Mouse (Mus musculus): ENCODE measurements around the gene Krtap1-3. TPM values are rescaled to one million over a fixed set of nuclear protein-coding genes. Genes with fewer than 3 reads are reported as not detected.

The Krtap1-3 gene
- total RNA-seq, 1 experiment from 2014 or later: not detected

DNA sequence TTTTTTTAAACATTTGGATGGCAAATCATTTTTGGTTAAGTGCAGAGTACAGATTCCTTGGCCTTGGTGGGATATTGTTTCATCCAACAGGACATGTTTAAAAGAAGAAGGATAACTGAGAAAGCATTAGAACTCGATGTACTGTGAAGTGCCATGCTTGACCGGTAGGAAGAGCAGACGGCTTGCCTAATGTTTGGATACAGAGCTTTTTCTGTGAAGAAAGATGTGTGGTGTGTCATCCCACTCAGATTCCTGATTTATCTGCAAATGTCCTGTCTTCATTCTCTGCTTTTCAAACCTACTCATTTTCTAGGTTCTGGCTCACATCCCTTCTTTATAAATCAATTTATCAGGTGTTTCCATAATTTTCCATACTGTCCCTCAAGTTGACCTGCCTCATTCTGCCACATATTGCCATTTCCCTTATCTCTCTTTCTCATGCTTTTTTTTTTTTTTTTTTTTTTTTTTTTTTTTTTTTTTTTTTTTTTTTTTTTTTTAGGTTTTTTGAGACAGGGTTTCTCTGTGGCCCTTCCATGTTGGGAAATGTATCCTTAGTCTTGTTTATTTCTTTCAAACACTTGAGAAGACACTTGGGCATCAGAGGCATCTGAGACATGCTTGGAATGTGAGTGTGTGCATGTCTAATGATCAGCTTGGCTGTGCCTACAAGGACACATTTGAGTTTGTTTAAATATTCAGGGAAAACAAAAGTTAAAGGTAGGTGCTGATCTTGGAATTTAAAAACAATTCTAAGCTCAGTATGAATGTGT, 33.0 kb downstream of the Krtap1-3 start:
- no peak for DNase-seq

GRCm38 (mm10) chr11:99556753-99557152, 34.4 kb downstream of the Krtap1-3 start, which contains the start of gene Krtap3-2:
Gene Krtap3-2 (minus strand): TSS chr11:99556853.
- DNase-seq: no peak

DNA sequence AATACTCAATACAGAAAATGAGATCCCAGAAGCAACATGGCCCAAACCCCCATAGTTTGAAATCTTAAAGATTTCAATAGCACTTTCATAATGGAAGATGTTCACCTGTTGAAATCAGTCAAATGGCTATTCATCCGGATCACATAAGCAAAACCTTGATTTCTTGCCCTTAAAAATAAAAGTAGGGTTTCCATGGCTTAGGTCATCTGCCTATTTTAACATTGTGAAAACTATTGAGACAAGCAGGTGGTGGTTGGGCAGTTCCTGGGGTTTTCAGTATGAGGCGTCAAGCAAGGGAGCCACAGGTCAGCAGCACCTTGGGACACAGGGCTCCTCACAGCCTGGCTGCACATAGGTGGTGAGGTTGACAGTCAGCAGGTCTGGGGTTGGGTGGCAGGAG, 34.9 kb downstream of the Krtap1-3 start:
- no peak for DNase-seq

DNA sequence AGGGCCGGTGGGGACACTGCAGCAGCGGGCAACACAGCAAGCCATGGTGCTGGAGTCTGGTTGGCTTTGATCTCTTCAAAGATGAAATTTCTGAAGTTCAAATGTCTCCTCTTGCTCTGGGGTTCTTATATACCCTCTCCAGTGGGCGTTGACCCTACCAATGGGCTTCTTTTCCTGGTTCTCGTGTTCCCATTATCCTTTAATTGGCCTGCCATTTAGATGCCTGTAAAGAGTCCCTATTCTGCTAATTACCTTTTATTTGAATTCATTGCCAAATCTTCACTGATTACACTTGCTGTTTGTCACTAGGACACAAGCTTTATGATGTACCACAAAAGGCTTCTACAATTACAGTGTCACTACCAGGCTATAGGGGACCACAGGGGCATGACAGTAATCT, 40.4 kb downstream of the Krtap1-3 start, which contains the start of gene Krtap3-3:
Gene Krtap3-3 (minus strand): TSS at position 101 of the 400 bp plus-strand sequence.
- no peak for DNase-seq

DNA sequence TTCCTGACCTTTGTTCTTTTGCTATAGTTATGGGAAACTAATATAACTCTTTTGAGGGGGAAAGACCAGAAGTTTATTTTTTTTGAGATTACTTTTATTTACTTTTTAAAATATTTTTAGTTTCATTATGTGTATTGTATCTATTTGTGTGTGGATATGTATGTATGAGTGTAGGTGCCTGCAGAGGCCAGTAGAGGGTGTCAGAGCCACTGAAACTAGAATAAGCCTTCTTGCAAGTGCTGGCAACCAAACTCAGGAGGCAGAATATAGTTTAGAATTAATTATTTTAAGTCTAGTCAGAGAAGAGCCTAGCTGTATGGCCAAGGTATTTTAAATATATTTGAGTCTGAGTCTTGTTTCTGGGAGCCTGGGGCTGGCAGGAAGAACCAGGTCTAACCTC, 43.2 kb downstream of the Krtap1-3 start:
- DNase-seq: no peak

Other genes starting within 250 kb of the Krtap1-3 start
- not detected in 2 replicates for gene Krt27, start 240.2 kb downstream of the Krtap1-3 start, total RNA-seq (2021)
- gene Krt28, start 216.4 kb downstream of the Krtap1-3 start, total RNA-seq (2021): not detected in 2 replicates
- gene Krt10, start 202.0 kb downstream of the Krtap1-3 start, total RNA-seq (2021): 4.3 and 5.6 TPM in 2 replicates
- gene Krt12, start 169.1 kb downstream of the Krtap1-3 start, total RNA-seq (2021): not detected in 2 replicates
- 0.30 and 0.96 TPM in 2 replicates for gene Krt20, start 153.2 kb downstream of the Krtap1-3 start, total RNA-seq (2021)
- 0.30 and 6.4 TPM in 2 replicates for gene Krt23, start 98.2 kb downstream of the Krtap1-3 start, total RNA-seq (2021)
- gene Krt39, start 70.0 kb downstream of the Krtap1-3 start, total RNA-seq (2021): not detected in 2 replicates
- not detected in 2 replicates for gene Krt40, start 48.2 kb downstream of the Krtap1-3 start, total RNA-seq (2021)
- gene Krtap3-3, start 40.5 kb downstream of the Krtap1-3 start, total RNA-seq (2021): not detected in 2 replicates
- gene Krtap3-2, start 34.5 kb downstream of the Krtap1-3 start, total RNA-seq (2021): not detected in 2 replicates
- not detected in 2 replicates for gene Gm11939, start 31.9 kb downstream of the Krtap1-3 start, total RNA-seq (2021)
- gene Krtap3-1, start 24.7 kb downstream of the Krtap1-3 start, total RNA-seq (2021): not detected in 2 replicates
- gene Krtap1-5, start 10.3 kb downstream of the Krtap1-3 start, total RNA-seq (2021): not detected in 2 replicates
- not detected in 2 replicates for gene Krtap1-4, start 7.7 kb downstream of the Krtap1-3 start, total RNA-seq (2021)
- not detected in 2 replicates for gene Krtap9-3, start 6.8 kb upstream of the Krtap1-3 start, total RNA-seq (2021)
- gene Gm11938, start 12.0 kb upstream of the Krtap1-3 start, total RNA-seq (2021): not detected in 2 replicates
- not detected in 2 replicates for gene Gm11937, start 18.9 kb upstream of the Krtap1-3 start, total RNA-seq (2021)
- gene Krtap2-4, start 23.5 kb upstream of the Krtap1-3 start, total RNA-seq (2021): not detected in 2 replicates
- not detected in 2 replicates for gene Gm11562, start 29.1 kb upstream of the Krtap1-3 start, total RNA-seq (2021)
- gene Krtap4-1, start 36.9 kb upstream of the Krtap1-3 start, total RNA-seq (2021): not detected in 2 replicates
- gene Krtap4-2, start 43.7 kb upstream of the Krtap1-3 start, total RNA-seq (2021): not detected in 2 replicates
- gene Krtap4-7, start 52.8 kb upstream of the Krtap1-3 start, total RNA-seq (2021): not detected in 2 replicates
- not detected in 2 replicates for gene Gm11555, start 58.9 kb upstream of the Krtap1-3 start, total RNA-seq (2021)
- gene Gm11563, start 67.6 kb upstream of the Krtap1-3 start, total RNA-seq (2021): not detected in 2 replicates
- gene Krtap4-6, start 74.6 kb upstream of the Krtap1-3 start, total RNA-seq (2021): not detected in 2 replicates
- not detected in 2 replicates for gene Gm14190, start 99.4 kb upstream of the Krtap1-3 start, total RNA-seq (2021)
- gene Gm14180, start 143.0 kb upstream of the Krtap1-3 start, total RNA-seq (2021): not detected in 2 replicates
- not detected in 2 replicates for gene Gm11595, start 181.6 kb upstream of the Krtap1-3 start, total RNA-seq (2021)
- not detected in 2 replicates for gene Krtap4-8, start 189.4 kb upstream of the Krtap1-3 start, total RNA-seq (2021)
- not detected in 2 replicates for gene Krtap4-9, start 193.9 kb upstream of the Krtap1-3 start, total RNA-seq (2021)
- not detected in 2 replicates for gene Gm11596, start 202.1 kb upstream of the Krtap1-3 start, total RNA-seq (2021)
- gene Gm11569, start 207.6 kb upstream of the Krtap1-3 start, total RNA-seq (2021): not detected in 2 replicates
- gene Gm11554, start 213.1 kb upstream of the Krtap1-3 start, total RNA-seq (2021): not detected in 2 replicates
- not detected in 2 replicates for gene Krtap4-13, start 218.6 kb upstream of the Krtap1-3 start, total RNA-seq (2021)
- not detected in 2 replicates for gene Gm11564, start 224.3 kb upstream of the Krtap1-3 start, total RNA-seq (2021)
- not detected in 2 replicates for gene 2300003K06Rik, start 246.7 kb upstream of the Krtap1-3 start, total RNA-seq (2021)